Mouse (Mus musculus): ENCODE data around the gene Rps6kl1. TPM values are rescaled to one million over a fixed set of nuclear protein-coding genes. Genes with fewer than 3 reads are reported as not detected.

Gene Rps6kl1
- total and polyA plus RNA-seq, 3 experiments, result 5.4 to 6.2 TPM; not detected in 1

DNA sequence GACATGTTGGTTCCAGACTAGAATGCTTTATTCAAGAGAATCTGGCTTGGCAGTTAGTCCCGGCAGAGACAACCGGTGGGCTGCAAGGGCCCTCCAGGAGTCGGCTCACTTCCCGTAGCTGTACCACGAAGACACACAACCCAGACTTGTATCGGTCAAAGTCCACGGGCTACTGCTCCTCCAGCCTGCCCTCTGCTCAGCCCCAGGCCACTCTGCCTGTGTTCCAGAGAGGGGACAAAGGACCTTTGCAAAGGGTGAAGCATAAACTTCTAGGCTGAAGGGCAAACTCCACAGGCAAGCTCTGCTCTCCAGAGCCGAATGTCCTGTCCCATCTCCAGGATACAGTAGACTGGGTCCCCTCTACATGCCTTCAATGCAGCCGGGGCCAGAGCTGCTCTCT, 15.6 kb upstream of the Rps6kl1 start:
- no peak overlapping the region for H3K27ac ChIP-seq (ENCODE audit: control insufficient read depth, low read depth, low read length)
- no peak overlapping the region for H3K4me3 ChIP-seq (ENCODE audit: control insufficient read depth in 1 of 2, insufficient read depth in 1 of 2, low read depth in 2 of 2, low read length in 2 of 2)
- TF ChIP-seq TCF12 (IDR thresholded peaks at IDR 0.05; ENCODE audit: low read depth, low read length) (no peak), TBP (IDR thresholded peaks at IDR 0.05; ENCODE audit: low read depth, low read length) (no peak), JUND (IDR thresholded peaks at IDR 0.05; ENCODE audit: low read depth, low read length) (no peak), SIN3A (IDR thresholded peaks at IDR 0.05; ENCODE audit: low read length) (no peak), RAD21 (IDR thresholded peaks at IDR 0.05; ENCODE audit: low read depth, low read length) (no peak), KAT2A (conservative IDR thresholded peaks at IDR 0.05; ENCODE audit: low read depth, low read length) (no peak), ELF1 (IDR thresholded peaks at IDR 0.05; ENCODE audit: low read depth, low read length) (no peak), MAX (IDR thresholded peaks at IDR 0.05; ENCODE audit: low read length) (no peak), ZKSCAN1 (IDR thresholded peaks at IDR 0.05; ENCODE audit: low read depth, low read length) (no peak), CHD2 (IDR thresholded peaks at IDR 0.05; ENCODE audit: low read length) (no peak), GABPA (IDR thresholded peaks at IDR 0.05; ENCODE audit: low read depth, low read length) (no peak), NRF1 (IDR thresholded peaks at IDR 0.05; ENCODE audit: insufficient read depth, low read depth, low read length, poor library complexity, severe bottlenecking) (no peak), E2F4 (IDR thresholded peaks at IDR 0.05; ENCODE audit: borderline replicate concordance, low read depth, low read length) (no peak), ZNF384 (IDR thresholded peaks at IDR 0.05; ENCODE audit: low read depth, low read length) (no peak), POLR2AphosphoS2 (IDR thresholded peaks at IDR 0.05; ENCODE audit: low read length) (no peak)
- H3K36me3 ChIP-seq (ENCODE audit: control insufficient read depth in 1 of 2, insufficient read depth in 2 of 2, low read length in 2 of 2), result no peaks in the 10 kb centered on the region
- no peaks in the 10 kb centered on the region for H3K4me1 ChIP-seq (ENCODE audit: control insufficient read depth in 1 of 2, insufficient read depth in 2 of 2, low read length in 2 of 2)
- no peak overlapping the region for H3K9ac ChIP-seq (ENCODE audit: control insufficient read depth, low read depth, low read length, poor library complexity, severe bottlenecking)
- H3K27me3 ChIP-seq (ENCODE audit: control insufficient read depth in 1 of 2, insufficient read depth in 2 of 2, low read length in 2 of 2), result peaks cover 0 to under 1% of the 10 kb centered on the region in 2 experiments; a peak in 2 of 4 replicates
- H3K9me3 ChIP-seq (replicated peaks; ENCODE audit: insufficient read depth, low read length), result no peaks in the 10 kb centered on the region
- DNase-seq (ENCODE audit: low read depth, low spot score), result no peak
- no peaks in the 10 kb centered on the region for H3K79me2 ChIP-seq (ENCODE audit: control insufficient read depth, insufficient read depth, low read length, poor library complexity)

- no peak for TF ChIP-seq ZNF384 (IDR thresholded peaks at IDR 0.05; ENCODE audit: low read depth, low read length)
- no peak for TF ChIP-seq MAX (IDR thresholded peaks at IDR 0.05; ENCODE audit: low read length)
- TF ChIP-seq USF2 (IDR thresholded peaks at IDR 0.05; ENCODE audit: borderline replicate concordance in 1 of 2, insufficient read depth in 1 of 2, low read depth in 1 of 2, low read length in 2 of 2), result no peak
- no peak overlapping the region for H3K27ac ChIP-seq (ENCODE audit: control insufficient read depth, low read depth, low read length)
- no peak overlapping the region for H3K9ac ChIP-seq (ENCODE audit: control insufficient read depth, low read depth, low read length, poor library complexity, severe bottlenecking)
- H3K79me2 ChIP-seq (ENCODE audit: control insufficient read depth, insufficient read depth, low read length, poor library complexity), result no peaks in the 10 kb centered on the region
- H3K9me3 ChIP-seq (replicated peaks; ENCODE audit: insufficient read depth, low read length), result no peaks in the 10 kb centered on the region
- H3K4me1 ChIP-seq (ENCODE audit: control insufficient read depth in 1 of 2, insufficient read depth in 2 of 2, low read length in 2 of 2), result no peaks in the 10 kb centered on the region
- no peaks in the 10 kb centered on the region; a peak in 1 of 4 replicates for H3K27me3 ChIP-seq (ENCODE audit: control insufficient read depth in 1 of 2, insufficient read depth in 2 of 2, low read length in 2 of 2)
- DNase-seq (ENCODE audit: low read depth, low spot score), result no peak
- no peak overlapping the region for H3K4me3 ChIP-seq (ENCODE audit: control insufficient read depth in 1 of 2, insufficient read depth in 1 of 2, low read depth in 2 of 2, low read length in 2 of 2)
- no peaks in the 10 kb centered on the region for H3K36me3 ChIP-seq (ENCODE audit: control insufficient read depth in 1 of 2, insufficient read depth in 2 of 2, low read length in 2 of 2)
Observed at GRCm38 (mm10) chr12:85164996-85165395, 13.9 kb upstream of the Rps6kl1 start.

All from MEL (cell line).